Mouse (Mus musculus) spleen, adult 2 months (tissue): ENCODE results near the gene Smim17. TPM values are rescaled to one million over a fixed set of nuclear protein-coding genes. Genes with fewer than 3 reads are reported as not detected.

ENCODE experiments used
- DNase-seq, 2 experiments: peaks; one replicate each; pipeline versions ENCODE4 v3.0.0 to v3.0.0-alpha.2; 2012 to 2021; ENCODE audit warnings: low spot score in 2 of 2, low read depth in 1 of 2
- H3K27ac ChIP-seq: fragments of 200-500 bp; 2 replicates; pipeline ENCODE4 v1.5.1; 2012; ENCODE audit warnings: low read length, inconsistent platforms; ENCODE audit not compliant: insufficient read depth
- H3K27me3 ChIP-seq: fragments of 200-500 bp; 2 replicates; pipeline ENCODE4 v1.6.1; 2012; ENCODE audit warnings: mild to moderate bottlenecking, moderate library complexity, low read length, inconsistent platforms; ENCODE audit not compliant: control insufficient read depth, insufficient read depth
- H3K36me3 ChIP-seq: fragments of 200-500 bp; 2 replicates; pipeline ENCODE4 v1.6.1; 2012; ENCODE audit warnings: mild to moderate bottlenecking, low read length, inconsistent platforms; ENCODE audit not compliant: control insufficient read depth, insufficient read depth
- H3K4me1 ChIP-seq: fragments of 200-500 bp; 2 replicates; pipeline ENCODE4 v1.6.1; 2011; ENCODE audit warnings: inconsistent platforms; ENCODE audit not compliant: control insufficient read depth, insufficient read depth, insufficient read length
- H3K4me3 ChIP-seq: fragments of 200-500 bp; 2 replicates; pipeline ENCODE4 v1.5.1; 2011; ENCODE audit warnings: mild to moderate bottlenecking, inconsistent platforms; ENCODE audit not compliant: insufficient read depth, insufficient read length; ENCODE audit errors: extremely low read depth
- CTCF ChIP-seq: fragments of 200-500 bp; IDR thresholded peaks from 2 replicates; pipeline ENCODE4 v1.5.1; 2011; ENCODE audit warnings: mild to moderate bottlenecking, inconsistent platforms; ENCODE audit not compliant: insufficient read depth, insufficient read length, insufficient replicate concordance; ENCODE audit errors: extremely low read depth
- POLR2A ChIP-seq: fragments of 200-500 bp; IDR thresholded peaks from 2 replicates; pipeline ENCODE4 v1.6.1; 2011; ENCODE audit warnings: low read depth, low read length, inconsistent platforms
- WGBS: fragments of 180-500 bp; shearing (Covaris S2); methylation state at CpG from one replicate; pipeline ENCODE4 v1.1.7; 2018; 5-methylcytosine and 5-hydroxymethylcytosine counted together
- polyA plus RNA-seq: library from polyadenylated mRNA; depleted of rRNA; stranded (reverse); fragments of >200 nt; gene quantifications from 2 replicates; pipeline ENCODE4 v1.2.3, GENCODE M21; 2012

Gene Smim17
- polyA plus RNA-seq, 1 experiment, result not detected

DNA sequence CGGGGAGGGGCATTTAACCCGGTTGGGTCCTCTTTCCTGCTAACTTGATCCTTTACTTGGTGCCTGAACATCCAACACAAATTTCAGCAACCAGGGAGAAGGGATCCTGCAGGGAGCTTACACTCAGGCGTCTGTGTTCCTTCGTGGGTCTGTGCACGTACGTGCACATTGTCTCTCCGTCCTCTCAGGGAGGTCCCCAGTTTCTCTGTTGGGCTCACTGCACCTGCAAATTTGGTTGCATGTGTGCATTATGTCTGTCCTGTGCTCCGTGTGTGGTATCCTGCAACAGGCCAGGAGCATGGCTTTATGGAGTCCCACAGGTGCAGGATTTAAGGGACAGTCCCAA lies 16.9 kb downstream of the Smim17 start:
- Histone ChIP-seq H3K4me3 (no peak overlapping the region), H3K27me3 (no peaks in the 10 kb centered on the region), H3K27ac (no peak overlapping the region), H3K36me3 (no peaks in the 10 kb centered on the region), H3K4me1 (no peaks in the 10 kb centered on the region)
- 31% methylated on average over 8 of the region's 8 CpGs for WGBS
- TF ChIP-seq POLR2A (no peak), CTCF (no peak)
- no peak for DNase-seq

DNA sequence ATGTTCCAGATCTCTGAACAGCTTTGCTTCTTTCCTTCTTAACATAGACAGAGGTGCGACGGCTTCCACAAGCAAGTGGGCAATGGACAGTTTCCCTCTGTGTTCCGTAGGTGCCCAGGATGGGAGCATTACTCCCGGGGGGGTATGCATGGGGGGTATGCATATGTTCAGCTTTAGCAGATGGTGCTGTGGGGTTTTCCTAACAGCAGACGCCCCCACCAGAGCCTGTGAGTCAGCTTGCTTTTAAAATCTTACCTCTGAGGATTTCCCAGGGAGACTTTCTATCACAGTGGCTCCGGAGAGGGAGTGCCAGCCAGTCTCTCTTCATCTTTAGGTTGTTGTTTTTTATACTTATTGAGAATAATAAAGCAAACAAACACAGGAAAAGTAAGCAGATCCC lies 21.4 kb downstream of the Smim17 start:
- WGBS, result 77% methylated on average over 6 of the region's 6 CpGs

DNA sequence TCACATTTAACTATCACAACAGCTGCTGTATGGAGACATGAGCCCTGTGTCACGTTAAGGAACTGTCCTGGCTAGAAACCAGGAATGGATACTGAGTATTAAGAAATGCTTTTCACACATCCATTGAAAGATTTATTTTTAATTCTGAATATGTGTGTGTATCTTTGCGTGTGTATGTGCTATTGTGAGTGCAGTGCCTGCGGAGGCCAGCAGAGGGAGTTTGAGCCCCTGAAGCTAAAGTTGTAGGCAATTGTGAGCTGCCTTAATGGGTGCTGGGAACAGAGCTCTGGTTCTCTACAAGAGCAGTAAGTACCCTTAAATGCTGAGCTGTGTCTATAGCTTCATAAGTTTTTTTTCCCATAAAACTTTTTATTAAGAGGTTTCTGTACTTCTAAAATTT lies 30.9 kb downstream of the Smim17 start:
- no peak for DNase-seq
- no peaks in the 10 kb centered on the region for H3K27me3 ChIP-seq
- H3K27ac ChIP-seq, result no peak overlapping the region
- no peak overlapping the region for H3K4me3 ChIP-seq
- H3K4me1 ChIP-seq, result no peaks in the 10 kb centered on the region
- no peaks in the 10 kb centered on the region for H3K36me3 ChIP-seq
- TF ChIP-seq POLR2A (no peak), CTCF (no peak)
- WGBS, result 88% methylated on average over 3 of the region's 3 CpGs

More for the DNA sequence above, 21.4 kb downstream of the Smim17 start:
- Histone ChIP-seq H3K36me3 (no peaks in the 10 kb centered on the region), H3K27me3 (no peaks in the 10 kb centered on the region), H3K4me3 (no peak overlapping the region), H3K4me1 (no peaks in the 10 kb centered on the region), H3K27ac (no peak overlapping the region)
- TF ChIP-seq POLR2A, result no peak
- TF ChIP-seq CTCF, result no peak
- no peak for DNase-seq

DNA sequence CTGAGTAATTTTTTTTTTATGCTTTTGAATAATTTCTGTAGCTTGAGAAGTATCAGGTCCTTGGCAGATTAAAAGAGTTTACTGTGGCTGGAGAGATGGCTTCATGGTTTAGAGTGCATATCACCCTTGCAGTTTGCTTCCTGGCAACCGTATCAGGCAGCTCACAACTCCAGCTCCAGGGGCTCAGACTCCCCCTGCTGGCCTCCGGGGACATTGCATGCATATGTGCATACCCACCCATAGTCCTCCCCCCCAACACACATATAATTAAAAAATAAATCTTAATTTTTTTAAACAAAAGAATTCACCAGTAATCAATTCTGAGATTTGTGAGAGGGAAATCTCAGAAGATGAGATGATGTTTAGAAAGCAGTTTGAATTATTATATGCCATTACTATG lies 31.8 kb downstream of the Smim17 start:
- Histone ChIP-seq H3K27ac (no peak overlapping the region), H3K27me3 (no peaks in the 10 kb centered on the region), H3K4me3 (no peak overlapping the region), H3K36me3 (no peaks in the 10 kb centered on the region), H3K4me1 (no peaks in the 10 kb centered on the region)
- 20% methylated on average over 2 of the region's 2 CpGs for WGBS
- TF ChIP-seq CTCF (peak; percentile 51; the same call in 1 of the 2 replicates), POLR2A (no peak)
- peak; percentile 11 to 18 for DNase-seq

DNA sequence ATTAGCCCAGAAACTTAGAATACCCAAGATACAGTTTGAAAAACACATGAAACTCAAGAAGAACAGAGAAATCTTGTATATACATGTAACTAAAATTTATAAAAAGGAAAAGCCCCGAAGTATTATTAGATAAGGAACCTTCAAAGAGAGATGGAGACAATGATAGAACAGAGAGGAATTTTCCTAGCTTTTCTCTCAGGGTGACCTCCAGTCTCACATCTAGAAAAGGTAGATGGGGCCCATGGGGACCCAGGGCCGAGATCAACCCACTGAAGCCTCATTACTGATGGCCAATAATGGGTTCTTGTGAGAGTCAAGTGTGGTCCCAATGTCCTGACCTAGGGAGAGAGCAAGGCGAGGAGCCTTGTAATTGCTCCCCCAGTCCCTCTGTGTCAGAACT lies 39.9 kb downstream of the Smim17 start, which contains the start of gene Olfr1344:
Olfr1344 (plus strand) TSS at position 301 of the 400 bp plus-strand sequence.
- Histone ChIP-seq H3K27ac (no peak within 1 kb of the TSS), H3K4me3 (no peak within 1 kb of the TSS), H3K27me3 (no peaks in the 10 kb centered on the region), H3K36me3 (no peaks in the 10 kb centered on the region), H3K4me1 (no peaks in the 10 kb centered on the region)
- DNase-seq, result no peak
- WGBS, result 69% methylated on average over 3 of the region's 3 CpGs
- TF ChIP-seq CTCF, result no peak
- TF ChIP-seq POLR2A, result no peak

DNA sequence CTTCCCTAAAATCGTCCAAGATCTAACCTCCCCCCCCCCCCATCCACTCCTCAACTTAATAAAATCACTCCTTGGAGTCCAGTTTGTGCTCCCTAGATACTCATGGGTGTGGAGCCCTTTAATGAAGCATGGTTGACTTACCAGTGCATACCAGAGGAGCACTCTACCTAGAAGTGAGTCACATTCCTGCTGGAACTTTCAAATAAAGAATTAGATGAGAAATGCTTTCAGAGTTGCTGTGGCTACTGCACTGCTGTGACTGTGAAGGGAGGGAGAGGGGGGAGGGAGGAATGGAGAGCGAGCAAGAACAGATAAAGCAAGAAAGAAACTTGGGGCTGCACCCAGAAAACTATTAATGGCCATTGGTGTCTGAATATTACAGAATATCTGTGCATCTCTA lies 42.7 kb downstream of the Smim17 start:
- H3K36me3 ChIP-seq, result no peaks in the 10 kb centered on the region
- no peak for TF ChIP-seq POLR2A
- TF ChIP-seq CTCF, result no peak
- no peak for DNase-seq
- 82% methylated on average over 2 of the region's 2 CpGs for WGBS
- H3K4me1 ChIP-seq, result no peaks in the 10 kb centered on the region
- no peak overlapping the region for H3K27ac ChIP-seq
- no peaks in the 10 kb centered on the region for H3K27me3 ChIP-seq
- no peak overlapping the region for H3K4me3 ChIP-seq

DNA sequence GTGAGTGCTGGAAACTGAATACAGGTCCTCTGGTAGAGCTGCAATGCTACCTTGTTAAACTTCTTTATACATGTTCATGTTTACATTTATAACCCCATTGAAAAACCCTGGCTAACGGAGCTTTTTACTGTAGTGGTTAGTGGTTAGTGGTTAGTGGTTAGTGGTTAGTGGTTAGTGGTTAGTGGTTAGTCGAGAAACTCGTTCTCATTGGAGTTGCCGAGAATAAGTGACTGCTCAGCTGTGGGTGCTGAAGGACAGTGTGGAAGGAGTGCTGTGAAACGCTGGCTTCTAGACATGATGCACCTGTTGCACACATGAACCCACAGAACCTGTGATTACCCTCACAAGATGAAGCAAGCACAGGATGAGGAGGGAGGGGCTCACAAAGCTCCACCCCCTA lies 49.3 kb downstream of the Smim17 start:
- H3K4me3 ChIP-seq, result no peak overlapping the region
- H3K4me1 ChIP-seq, result no peaks in the 10 kb centered on the region
- no peaks in the 10 kb centered on the region for H3K36me3 ChIP-seq
- no peak for DNase-seq
- WGBS, result 11% methylated on average over 5 of the region's 5 CpGs
- H3K27ac ChIP-seq, result no peak overlapping the region
- TF ChIP-seq POLR2A (no peak), CTCF (no peak)
- no peaks in the 10 kb centered on the region for H3K27me3 ChIP-seq
